Mouse (Mus musculus) T-helper 1 cell (primary cell): ENCODE data around the gene Pygo2.

Source experiments
- in situ Hi-C: fragments of 300-600 bp; cut with MboI, MseI; formaldehyde crosslinking; loops from one replicate; pipeline ENCODE4 v1.15.1; 2025; ENCODE audit warnings: high pct_unique_total_duplicates

Gene Pygo2

DNA sequence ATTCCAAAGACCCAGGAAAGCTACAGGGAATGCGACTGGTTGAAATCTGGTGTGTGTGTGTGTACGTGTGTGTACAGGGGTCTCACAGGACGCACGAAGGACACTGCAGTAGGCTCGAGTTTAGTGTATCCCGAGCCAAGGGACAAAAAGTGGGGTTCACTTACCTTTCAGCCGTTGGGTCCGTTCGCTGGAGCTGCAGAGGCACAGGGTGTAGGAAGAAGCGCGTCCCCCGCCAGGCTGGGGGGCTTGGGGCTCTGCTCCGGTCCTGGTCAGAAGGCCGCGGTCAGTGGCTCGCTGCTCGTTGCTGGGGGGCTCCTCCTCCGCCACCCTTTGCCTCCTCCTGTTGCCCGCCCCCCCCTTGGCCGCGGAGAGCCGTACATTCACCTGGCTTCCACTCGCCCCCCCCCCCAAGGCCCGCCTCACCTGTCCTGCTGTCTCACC is 37.1 kb upstream of the Pygo2 start:
- in situ Hi-C loops = no loop called here

- in situ Hi-C loops = no loop called here
Measured at GRCm38 (mm10) chr3:89393605-89394004, 36.4 kb upstream of the Pygo2 start.

GRCm38 (mm10) chr3:89394006-89394893 is 35.8 kb upstream of the Pygo2 start, which contains the start of gene Zbtb7b:
TSS of gene Zbtb7b (minus strand) at chr3:89394776.
- in situ Hi-C loops = no loop called here

DNA sequence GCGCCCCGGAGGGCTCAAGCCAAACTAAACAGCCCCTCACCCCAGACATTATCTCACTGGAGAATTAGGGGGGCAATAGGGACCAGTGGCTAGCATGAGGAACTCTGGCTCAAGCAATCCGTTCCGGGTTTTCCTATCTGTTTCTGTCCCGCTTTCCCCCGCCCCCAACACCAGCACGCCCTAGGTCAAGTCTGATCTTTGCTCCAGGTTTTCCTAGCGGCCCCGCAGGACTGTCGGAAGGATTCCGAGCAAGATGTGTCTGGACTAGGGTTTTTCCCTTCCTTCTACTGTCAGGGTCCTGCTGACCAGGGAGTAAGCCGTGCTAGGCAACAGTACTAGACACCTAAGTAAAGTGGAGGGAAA is 35.1 kb upstream of the Pygo2 start:
- in situ Hi-C loops = no loop called here

GRCm38 (mm10) chr3:89395419-89395805 is 34.6 kb upstream of the Pygo2 start:
- in situ Hi-C loops = no loop called here

DNA sequence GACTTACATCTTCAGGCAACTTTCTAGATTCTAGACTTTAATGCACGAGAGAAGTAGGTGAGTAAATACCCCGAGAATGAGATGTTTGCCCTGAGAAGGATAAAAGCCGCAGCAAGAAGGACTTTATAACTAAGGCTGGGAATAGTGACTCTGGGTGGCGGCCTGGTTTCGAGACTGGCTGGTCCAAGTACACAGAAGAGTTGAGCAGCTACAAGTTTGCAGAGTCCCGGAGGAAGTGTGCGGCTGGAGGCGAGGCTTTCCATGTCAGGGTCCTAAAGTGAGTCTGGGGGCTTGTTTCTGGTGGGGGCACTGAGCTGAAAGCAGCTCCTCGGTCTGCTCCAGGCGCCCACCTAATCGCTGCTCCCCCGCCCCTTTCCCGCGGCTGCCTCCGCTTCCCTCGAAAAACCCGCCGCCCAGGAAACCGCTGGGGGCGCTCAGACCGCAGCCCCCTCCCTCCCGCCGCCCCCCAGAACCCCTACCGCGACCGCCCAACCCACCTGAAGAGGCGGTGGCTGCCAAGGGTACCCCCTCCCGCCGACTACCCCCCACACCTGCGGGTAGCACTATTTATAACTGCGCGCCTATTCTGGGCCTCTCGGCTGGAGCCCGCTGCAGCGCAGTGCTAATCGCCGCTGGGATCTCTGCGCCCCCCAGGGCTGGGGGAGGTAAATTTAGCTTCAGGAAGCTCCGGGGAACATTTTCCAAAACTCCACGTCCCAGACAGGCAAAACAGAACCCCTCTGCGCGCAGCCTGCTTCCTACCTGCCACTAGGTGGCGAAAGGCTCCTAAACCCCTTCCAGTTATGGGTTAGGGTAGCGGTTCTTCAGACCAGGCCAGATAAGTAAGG is 34.0 kb upstream of the Pygo2 start:
- in situ Hi-C loops = no loop called here

- in situ Hi-C loops = no loop called here
Measured at GRCm38 (mm10) chr3:89396654-89397005, 33.4 kb upstream of the Pygo2 start.

GRCm38 (mm10) chr3:89401329-89401728 is 28.7 kb upstream of the Pygo2 start:
- in situ Hi-C loops = no loop called here

DNA sequence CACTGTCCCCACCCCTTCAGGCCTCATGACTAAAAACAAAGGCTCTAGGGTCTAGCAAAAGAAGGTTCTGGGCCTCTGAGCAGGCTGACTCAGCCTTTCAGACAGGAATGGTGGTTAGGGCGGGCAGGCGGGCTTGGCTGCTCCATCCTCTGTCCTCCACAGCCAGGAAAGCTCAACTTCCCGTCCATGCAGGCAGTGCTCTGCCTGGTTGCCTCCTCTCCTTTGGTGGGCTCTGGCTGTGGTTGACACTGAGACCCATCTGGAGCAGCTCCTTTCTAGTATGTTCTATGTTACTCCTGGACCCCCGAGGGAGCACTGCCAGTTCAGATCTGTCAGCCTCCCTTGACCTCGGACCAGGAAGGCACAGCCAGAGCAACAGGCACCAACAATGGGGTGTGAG is 27.3 kb upstream of the Pygo2 start, which contains the start of gene Lenep:
Gene Lenep, minus strand, starts transcription at position 101 of the 400 bp plus-strand sequence.
- in situ Hi-C loops = no loop called here

DNA sequence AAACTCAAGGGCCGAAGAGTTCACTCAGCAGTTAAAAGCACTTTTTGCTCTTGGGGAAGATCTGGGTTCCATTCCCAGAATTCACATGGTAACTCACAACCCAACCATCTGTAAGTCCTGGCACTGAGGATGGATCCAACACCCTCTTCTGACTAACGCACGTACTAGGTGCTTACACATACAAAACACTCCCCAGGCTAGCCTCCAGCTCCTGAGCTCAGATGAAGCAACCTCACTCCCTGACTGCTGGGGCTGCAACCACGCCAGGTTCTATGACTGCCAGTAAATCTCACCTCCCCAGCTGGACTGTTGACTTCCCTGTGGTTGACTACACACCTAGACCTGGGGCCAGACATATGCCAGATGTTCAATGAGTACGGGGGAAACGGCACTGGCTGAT is 23.1 kb upstream of the Pygo2 start:
- in situ Hi-C loops = no loop called here

DNA sequence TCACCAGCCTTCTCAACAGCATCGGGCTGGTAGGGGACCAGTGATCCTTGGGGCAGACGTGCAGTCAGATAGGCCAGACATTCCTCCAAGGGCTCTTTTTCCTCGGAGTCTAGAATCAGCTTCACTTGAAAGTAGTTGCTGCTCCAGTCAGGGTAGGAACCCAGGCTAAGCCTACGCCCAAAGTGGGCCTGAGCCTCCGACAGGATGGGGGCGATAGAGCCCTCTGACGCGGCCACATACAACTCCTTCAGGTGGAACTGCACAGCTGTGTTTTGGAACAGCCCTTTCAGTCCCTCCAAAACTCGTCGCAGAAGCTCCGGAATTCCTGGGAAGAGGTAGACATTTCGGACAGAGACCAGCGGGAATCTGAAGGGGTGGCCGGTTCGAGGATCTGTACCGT is 21.6 kb upstream of the Pygo2 start:
- in situ Hi-C loops = no loop called here

- in situ Hi-C loops = no loop called here
Measured at GRCm38 (mm10) chr3:89409701-89410100, 20.3 kb upstream of the Pygo2 start.

DNA sequence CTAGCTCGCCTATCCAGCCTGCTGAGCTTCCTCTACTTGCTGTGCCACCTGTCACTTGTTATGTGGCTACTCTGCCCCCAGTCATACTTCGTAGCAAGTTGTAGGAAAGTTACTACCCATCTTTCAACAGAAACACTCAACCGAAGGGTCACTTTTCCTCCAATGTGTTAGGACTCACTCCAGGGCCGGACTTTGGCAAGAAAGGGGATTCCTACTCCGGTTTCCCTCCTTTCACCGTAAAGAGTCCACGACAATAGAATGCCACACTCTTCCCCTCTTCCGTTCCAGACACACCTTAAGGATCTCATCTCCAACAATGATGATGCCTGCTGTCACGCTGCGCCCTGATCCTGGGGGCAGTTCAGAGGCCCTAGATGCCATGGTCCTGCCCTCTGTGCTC is 19.1 kb upstream of the Pygo2 start:
- in situ Hi-C loops = no loop called here

- in situ Hi-C loops = no loop called here
Measured at GRCm38 (mm10) chr3:89411490-89412393, 18.3 kb upstream of the Pygo2 start, which contains the start of gene Flad1. TSS of gene Flad1 (minus strand) at chr3:89411870.

- in situ Hi-C loops = no loop called here
Measured at GRCm38 (mm10) chr3:89416158-89416557, 13.9 kb upstream of the Pygo2 start.

DNA sequence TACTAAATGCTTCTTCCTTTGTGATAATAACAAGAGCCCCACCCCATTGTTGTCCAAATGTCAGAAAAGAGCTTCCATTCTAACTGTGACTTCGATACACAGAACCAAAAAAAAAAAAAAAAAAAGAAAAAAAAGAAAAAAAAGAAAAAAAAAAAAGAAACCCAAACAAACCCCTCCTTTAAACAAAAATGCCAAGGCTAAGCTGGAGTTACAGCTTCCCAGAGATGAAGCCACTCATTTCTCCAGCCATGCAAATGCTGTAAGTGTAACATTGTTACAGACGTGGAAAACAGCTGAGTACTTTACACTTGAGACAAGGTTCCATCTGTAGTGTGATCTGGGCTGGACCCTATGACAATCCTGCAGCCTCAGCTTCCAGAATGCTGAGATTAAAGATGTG is 12.9 kb upstream of the Pygo2 start:
- in situ Hi-C loops = no loop called here

GRCm38 (mm10) chr3:89417840-89418169 is 12.2 kb upstream of the Pygo2 start:
- in situ Hi-C loops = no loop called here

- in situ Hi-C loops = no loop called here
Measured at GRCm38 (mm10) chr3:89418170-89418860, 11.7 kb upstream of the Pygo2 start, which contains the start of the genes Cks1b and Shc1. TSS of gene Cks1b (minus strand) at chr3:89418383. TSS of gene Shc1 (plus strand) at chr3:89418443.

- in situ Hi-C loops = no loop called here
Measured at GRCm38 (mm10) chr3:89418861-89419250, 11.2 kb upstream of the Pygo2 start.

- in situ Hi-C loops = no loop called here
Measured at GRCm38 (mm10) chr3:89419571-89419970, 10.4 kb upstream of the Pygo2 start.

GRCm38 (mm10) chr3:89419981-89420380 is 10.0 kb upstream of the Pygo2 start:
- in situ Hi-C loops = no loop called here
